Comparison of ENCODE assay signal across 8 mouse cellular contexts in genomic region chr15:59864746-59865499, GRCm38 (mm10).
A peak's percentile ranks its signal among the peaks of the same experiment; 100 is the strongest.
DNase-seq lines count a peak whose midpoint lies in the region; ATAC-seq and TF ChIP-seq lines count a peak whose summit lies in the region.

No protein-coding gene starts in this region.

- TF ChIP-seq POLR2A in lung, adult 2 months (IDR thresholded peaks at IDR 0.05; ENCODE audit: borderline replicate concordance, extremely low read depth, low read depth, low read length), result no peak

- H3K9me3 ChIP-seq in heart, embryonic 15.5 days (replicated peaks), result no peaks in the 10 kb centered on the region

- no peaks in the 10 kb centered on the region for H3K4me1 ChIP-seq in heart, embryonic 15.5 days (replicated peaks)
- H3K4me1 ChIP-seq in lung, adult 2 months (ENCODE audit: control insufficient read depth, insufficient read depth, low read length), result no peaks in the 10 kb centered on the region; the same call in 1 of the 2 replicates

- TF ChIP-seq CTCF in lung, adult 2 months (IDR thresholded peaks at IDR 0.05; ENCODE audit: insufficient read depth, low read length), result peak; percentile 34; the same call in 1 of the 2 replicates

- H3K9ac ChIP-seq in heart, embryonic 15.5 days, result no peak overlapping the region

- H3K4me2 ChIP-seq in heart, embryonic 15.5 days, result peak overlapping the region; percentile 46

- no peak overlapping the region for H3K4me3 ChIP-seq in heart, embryonic 15.5 days
- no peak overlapping the region for H3K4me3 ChIP-seq in lung, adult 2 months (replicated peaks; ENCODE audit: extremely low read depth, low read depth, low read length)

- no peak for ATAC-seq in heart, embryonic 15.5 days (replicated peaks; ENCODE audit: insufficient number of reproducible peaks, insufficient read depth, low FRiP score, low read depth)

- WGBS in heart, embryonic 15.5 days, result 46% methylated on average over 18 of the region's 18 CpGs
- 39% methylated on average over 18 of the region's 18 CpGs for WGBS in lung, adult 2 months

- no peaks in the 10 kb centered on the region for H3K36me3 ChIP-seq in heart, embryonic 15.5 days

- H3K27me3 ChIP-seq in heart, embryonic 15.5 days, result no peaks in the 10 kb centered on the region

- no peak overlapping the region for H3K27ac ChIP-seq in heart, embryonic 15.5 days

- DNase-seq in adrenal gland, adult 18-20 months (ENCODE audit: low spot score in 2 of 2), result peak; percentile 10 to 21
- no peak for DNase-seq in adrenal gland, postnatal 4 days (ENCODE audit: low spot score in 2 of 2)
- DNase-seq in urinary bladder, postnatal 25 days (ENCODE audit: low spot score), result peak; percentile 12
- no peak for DNase-seq in urinary bladder, postnatal 36 days (ENCODE audit: low spot score in 2 of 2)
- DNase-seq in lung, adult 2 months, result peak; percentile 29
- peak; percentile 79 for DNase-seq in retina, postnatal 1 day
- no peak for DNase-seq in Muller cell, postnatal 12 days (ENCODE audit: inconsistent ontology term)

Comparison
In these comparisons a context has a peak if more than half of its experiments do, and no peak if none do; other contexts are left out.
1. DNase-seq: peak in adrenal gland, adult 18-20 months (2 of 2), urinary bladder, postnatal 25 days (single experiment), lung, adult 2 months (single experiment) and retina, postnatal 1 day (single experiment); none in adrenal gland, postnatal 4 days (0 of 2), urinary bladder, postnatal 36 days (0 of 2) and Muller cell, postnatal 12 days (single experiment).